Mouse (Mus musculus): ENCODE measurements around the gene Car1.
"Not testable (repeated sequence)": the region's sequence is repeated elsewhere in the genome, so short reads cannot be mapped to it uniquely, and the experiment has no call there.

Gene Car1

DNA sequence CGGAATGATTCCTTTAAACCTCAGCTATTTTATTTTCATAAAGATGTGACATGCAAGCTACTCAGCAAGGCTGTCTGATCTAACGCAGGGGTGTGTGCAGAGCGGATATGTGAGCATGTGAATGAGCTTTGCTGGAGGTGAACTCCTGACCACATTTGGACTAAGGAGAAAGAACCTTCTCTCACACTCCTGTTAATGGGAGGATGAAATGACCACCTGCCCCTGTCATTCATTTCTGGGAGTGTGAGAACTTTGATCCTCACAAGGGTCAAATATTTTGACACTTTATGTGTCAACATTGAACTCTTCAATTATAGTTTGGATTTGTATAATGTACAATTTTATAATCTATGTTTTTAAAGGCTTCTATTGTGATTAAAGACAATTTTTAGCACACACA, 25.8 kb downstream of the Car1 start:
- DNase-seq = not testable (repeated sequence)

- DNase-seq = no peak
These were observed 28.0 kb downstream of the Car1 start for GRCm38 (mm10) chr3:14780212-14780611.

- not testable (repeated sequence) for DNase-seq
These were observed 31.5 kb downstream of the Car1 start for GRCm38 (mm10) chr3:14776497-14777162.

DNA sequence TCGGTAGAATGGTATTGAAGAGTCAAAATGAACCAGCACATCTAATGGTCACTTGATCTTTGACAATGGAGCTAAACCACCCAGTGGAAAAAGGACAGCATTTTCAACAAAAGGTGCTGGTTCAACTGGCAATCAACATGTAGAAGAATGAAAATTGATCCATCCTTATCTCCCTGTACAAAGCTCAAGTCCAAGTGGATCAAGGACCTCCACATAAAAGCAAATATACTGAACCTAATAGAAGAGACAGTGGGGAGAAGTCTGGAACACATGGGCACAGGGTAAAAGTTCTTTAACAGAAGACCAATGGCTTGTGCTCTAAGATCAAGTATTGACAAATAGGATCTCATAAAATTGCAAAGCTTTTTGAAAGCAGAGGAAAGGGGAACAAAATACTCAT, 33.6 kb downstream of the Car1 start:
- DNase-seq = not testable (repeated sequence)

GRCm38 (mm10) chr3:14772473-14772872, 35.7 kb downstream of the Car1 start:
- not testable (repeated sequence) for DNase-seq

- DNase-seq = no peak
These were observed 43.2 kb downstream of the Car1 start for GRCm38 (mm10) chr3:14764755-14765566.

DNA sequence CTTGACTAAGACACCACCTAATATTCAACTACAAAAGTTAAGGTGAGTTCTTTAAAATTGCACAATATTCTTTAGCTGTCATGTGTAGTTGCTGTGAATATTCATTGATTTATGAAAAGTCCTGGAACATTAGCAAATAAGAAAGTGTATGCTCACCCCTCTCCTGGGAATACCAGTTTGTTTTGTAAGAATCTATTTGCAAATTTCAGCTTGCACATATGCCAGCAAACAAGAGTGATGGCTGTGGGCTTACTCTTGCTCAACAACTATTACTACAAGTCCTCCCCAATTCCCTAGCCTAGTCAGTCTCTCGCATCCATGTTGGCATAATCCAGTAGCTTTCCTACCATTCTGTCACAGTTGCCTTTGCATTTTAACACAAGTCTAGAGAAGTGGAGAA, 52.5 kb downstream of the Car1 start:
- no peak for DNase-seq

- no peak for DNase-seq
These were observed 62.1 kb downstream of the Car1 start for GRCm38 (mm10) chr3:14746041-14746440.

GRCm38 (mm10) chr3:14738261-14738660, 69.9 kb downstream of the Car1 start:
- no peak for DNase-seq

GRCm38 (mm10) chr3:14727496-14727895, 80.7 kb downstream of the Car1 start:
- not testable (repeated sequence) for DNase-seq

GRCm38 (mm10) chr3:14725462-14725861, 82.7 kb downstream of the Car1 start:
- DNase-seq = not testable (repeated sequence)
